Mouse (Mus musculus): ENCODE measurements at regions not wholly inside any gene's neighbourhood (a gene's known extent, or its start where the extent isn't known, plus 50 kb on each side); places are given as distances from the start of the nearest gene placed in this dataset.

- no peaks in the 10 kb centered on the region for H3K4me1 ChIP-seq (ENCODE audit: control insufficient read depth, insufficient read depth, low read length)
- H3K4me3 ChIP-seq (ENCODE audit: insufficient read depth, low read length): no peak overlapping the region
- TF ChIP-seq CTCF (IDR thresholded peaks at IDR 0.05; ENCODE audit: extremely low read depth, insufficient read depth, low read length): no peak
- no peak for TF ChIP-seq POLR2A (IDR thresholded peaks at IDR 0.05; ENCODE audit: extremely low read depth, insufficient read depth, low read length)
- H3K27ac ChIP-seq (ENCODE audit: insufficient read depth, low read length): no peak overlapping the region
Observed at GRCm38 (mm10) chr13:44121932-44122331, 337.4 kb downstream of the Cd83 start.

DNA sequence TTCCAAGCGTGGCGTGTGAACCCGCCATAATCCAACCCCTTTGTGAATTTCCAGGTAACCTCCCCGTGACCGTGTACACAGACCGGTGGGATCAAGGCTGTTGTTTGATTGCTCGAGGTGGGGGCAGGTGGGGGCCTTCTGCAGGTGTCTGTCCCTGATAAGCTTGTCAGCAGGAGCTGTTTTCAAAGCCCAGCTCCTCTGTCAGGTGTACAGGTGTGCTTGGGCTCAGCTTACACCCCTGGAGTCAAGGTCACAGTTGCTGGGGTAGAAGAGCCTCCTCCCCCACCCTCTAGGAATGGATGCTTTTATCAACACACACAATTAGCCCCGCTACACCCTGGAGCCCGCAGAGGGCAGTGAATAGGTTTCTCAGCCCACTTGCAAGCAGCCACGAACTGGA lies 341.6 kb downstream of the Cd83 start:
- TF ChIP-seq CTCF (IDR thresholded peaks at IDR 0.05; ENCODE audit: extremely low read depth, insufficient read depth, low read length) (no peak), POLR2A (IDR thresholded peaks at IDR 0.05; ENCODE audit: extremely low read depth, insufficient read depth, low read length) (no peak)
- no peak overlapping the region for H3K4me3 ChIP-seq (ENCODE audit: insufficient read depth, low read length)
- no peak overlapping the region for H3K27ac ChIP-seq (ENCODE audit: insufficient read depth, low read length)
- H3K4me1 ChIP-seq (ENCODE audit: control insufficient read depth, insufficient read depth, low read length): no peaks in the 10 kb centered on the region

DNA sequence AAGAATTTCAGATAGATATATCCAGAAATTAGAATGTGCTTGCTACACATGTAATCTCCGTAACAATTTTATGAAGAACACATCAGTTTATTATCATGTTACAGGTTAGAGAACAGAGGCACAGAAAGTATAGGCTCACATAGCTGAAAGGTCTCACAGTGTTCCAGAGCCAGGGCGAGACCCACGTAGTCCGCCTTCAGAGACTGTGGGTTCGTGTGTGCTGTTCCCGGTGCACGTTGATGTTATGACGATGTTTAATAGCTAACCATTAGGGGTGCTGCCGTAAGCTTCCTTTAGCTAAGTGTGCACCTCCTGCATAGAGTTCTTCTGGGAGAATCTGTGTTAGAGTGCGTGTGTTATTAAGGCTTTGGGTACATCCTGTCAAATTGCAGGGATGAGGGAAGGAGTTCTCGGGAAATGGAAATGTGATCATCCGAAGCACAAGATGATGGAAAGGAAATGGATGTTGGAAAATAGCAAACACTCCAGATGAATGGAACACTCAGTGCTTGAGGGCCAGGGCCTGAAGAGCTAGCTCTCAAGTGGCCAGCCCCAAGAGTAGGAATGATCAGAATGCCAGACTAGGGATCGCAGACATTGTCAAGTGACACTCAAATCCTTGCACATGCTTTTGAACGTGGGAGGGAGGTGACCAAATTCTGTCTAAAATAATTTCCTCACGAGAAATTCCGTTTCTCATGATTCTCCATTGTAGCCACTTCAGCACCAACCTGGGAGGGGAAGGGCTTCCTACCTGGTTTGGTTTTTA lies 344.1 kb downstream of the Cd83 start:
- H3K4me3 ChIP-seq (ENCODE audit: insufficient read depth, low read length): no peak overlapping the region
- no peak overlapping the region for H3K27ac ChIP-seq (ENCODE audit: insufficient read depth, low read length)
- TF ChIP-seq CTCF (IDR thresholded peaks at IDR 0.05; ENCODE audit: extremely low read depth, insufficient read depth, low read length) (no peak), POLR2A (IDR thresholded peaks at IDR 0.05; ENCODE audit: extremely low read depth, insufficient read depth, low read length) (no peak)
- no peaks in the 10 kb centered on the region for H3K4me1 ChIP-seq (ENCODE audit: control insufficient read depth, insufficient read depth, low read length)

GRCm38 (mm10) chr13:44131916-44132315 lies 347.3 kb downstream of the Cd83 start:
- no peak overlapping the region for H3K4me3 ChIP-seq (ENCODE audit: insufficient read depth, low read length)
- H3K27ac ChIP-seq (ENCODE audit: insufficient read depth, low read length): no peak overlapping the region
- TF ChIP-seq POLR2A (IDR thresholded peaks at IDR 0.05; ENCODE audit: extremely low read depth, insufficient read depth, low read length) (no peak), CTCF (IDR thresholded peaks at IDR 0.05; ENCODE audit: extremely low read depth, insufficient read depth, low read length) (no peak)
- no peaks in the 10 kb centered on the region for H3K4me1 ChIP-seq (ENCODE audit: control insufficient read depth, insufficient read depth, low read length)

DNA sequence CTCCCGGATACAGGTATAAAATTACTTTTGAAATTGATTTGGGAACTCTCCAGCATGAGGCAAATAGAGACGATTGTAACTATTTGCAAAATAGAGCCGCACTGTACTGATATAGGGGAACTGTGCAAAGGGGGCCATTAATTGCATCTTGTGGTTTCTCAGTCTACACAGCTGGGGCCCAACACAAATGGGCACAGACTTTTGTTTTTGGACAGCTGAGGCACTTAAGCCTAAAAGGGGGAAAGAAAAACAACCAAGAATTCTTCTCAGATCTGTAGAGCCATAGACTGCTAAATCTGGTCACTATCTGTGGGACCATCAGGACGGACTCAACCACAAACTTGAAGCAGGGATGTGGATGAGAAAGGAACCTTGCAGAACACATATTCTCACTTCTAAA lies 347.9 kb downstream of the Cd83 start:
- H3K4me1 ChIP-seq (ENCODE audit: control insufficient read depth, insufficient read depth, low read length): no peaks in the 10 kb centered on the region
- H3K4me3 ChIP-seq (ENCODE audit: insufficient read depth, low read length): no peak overlapping the region
- no peak overlapping the region for H3K27ac ChIP-seq (ENCODE audit: insufficient read depth, low read length)
- TF ChIP-seq POLR2A (IDR thresholded peaks at IDR 0.05; ENCODE audit: extremely low read depth, insufficient read depth, low read length): no peak
- TF ChIP-seq CTCF (IDR thresholded peaks at IDR 0.05; ENCODE audit: extremely low read depth, insufficient read depth, low read length): no peak

GRCm38 (mm10) chr13:44133436-44133835 lies 348.9 kb downstream of the Cd83 start:
- Histone ChIP-seq H3K27ac (ENCODE audit: insufficient read depth, low read length) (no peak overlapping the region), H3K4me1 (ENCODE audit: control insufficient read depth, insufficient read depth, low read length) (no peaks in the 10 kb centered on the region), H3K4me3 (ENCODE audit: insufficient read depth, low read length) (no peak overlapping the region)
- TF ChIP-seq CTCF (IDR thresholded peaks at IDR 0.05; ENCODE audit: extremely low read depth, insufficient read depth, low read length): no peak
- TF ChIP-seq POLR2A (IDR thresholded peaks at IDR 0.05; ENCODE audit: extremely low read depth, insufficient read depth, low read length): no peak

DNA sequence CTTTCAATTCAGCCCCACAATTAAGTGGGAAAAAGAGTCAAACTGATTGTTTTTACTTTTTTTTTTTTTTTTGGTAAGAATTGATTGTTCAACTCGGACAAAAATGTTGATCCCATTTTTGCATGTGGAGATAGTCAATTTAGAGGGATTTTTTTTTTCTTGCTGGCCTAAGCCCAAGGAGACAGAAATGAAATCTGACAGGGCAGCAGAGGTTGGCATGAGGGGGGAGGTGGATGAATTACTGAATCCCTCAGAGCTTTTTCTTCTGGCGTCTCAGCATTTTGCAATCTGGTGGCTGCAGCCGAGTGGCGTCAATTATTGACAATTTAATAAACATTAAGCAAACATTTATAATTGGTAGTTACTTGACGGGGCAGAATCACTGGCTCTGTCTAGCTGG lies 356.6 kb downstream of the Cd83 start:
- H3K27ac ChIP-seq (ENCODE audit: insufficient read depth, low read length): no peak overlapping the region
- H3K4me3 ChIP-seq (ENCODE audit: insufficient read depth, low read length): no peak overlapping the region
- H3K4me1 ChIP-seq (ENCODE audit: control insufficient read depth, insufficient read depth, low read length): no peaks in the 10 kb centered on the region
- no peak for TF ChIP-seq POLR2A (IDR thresholded peaks at IDR 0.05; ENCODE audit: extremely low read depth, insufficient read depth, low read length)
- TF ChIP-seq CTCF (IDR thresholded peaks at IDR 0.05; ENCODE audit: extremely low read depth, insufficient read depth, low read length): no peak

GRCm38 (mm10) chr13:44145441-44145840 lies 360.9 kb downstream of the Cd83 start:
- no peak overlapping the region for H3K4me3 ChIP-seq (ENCODE audit: insufficient read depth, low read length)
- H3K4me1 ChIP-seq (ENCODE audit: control insufficient read depth, insufficient read depth, low read length): no peaks in the 10 kb centered on the region
- TF ChIP-seq POLR2A (IDR thresholded peaks at IDR 0.05; ENCODE audit: extremely low read depth, insufficient read depth, low read length) (no peak), CTCF (IDR thresholded peaks at IDR 0.05; ENCODE audit: extremely low read depth, insufficient read depth, low read length) (no peak)
- H3K27ac ChIP-seq (ENCODE audit: insufficient read depth, low read length): no peak overlapping the region

- no peaks in the 10 kb centered on the region for H3K4me1 ChIP-seq (ENCODE audit: control insufficient read depth, insufficient read depth, low read length)
- no peak for TF ChIP-seq POLR2A (IDR thresholded peaks at IDR 0.05; ENCODE audit: extremely low read depth, insufficient read depth, low read length)
- H3K27ac ChIP-seq (ENCODE audit: insufficient read depth, low read length): no peak overlapping the region
- H3K4me3 ChIP-seq (ENCODE audit: insufficient read depth, low read length): no peak overlapping the region
Observed at GRCm38 (mm10) chr13:44147841-44148240, 363.3 kb downstream of the Cd83 start.

GRCm38 (mm10) chr13:44149499-44149898 lies 364.9 kb downstream of the Cd83 start:
- Histone ChIP-seq H3K4me3 (ENCODE audit: insufficient read depth, low read length) (no peak overlapping the region), H3K4me1 (ENCODE audit: control insufficient read depth, insufficient read depth, low read length) (no peaks in the 10 kb centered on the region), H3K27ac (ENCODE audit: insufficient read depth, low read length) (no peak overlapping the region)
- TF ChIP-seq CTCF (IDR thresholded peaks at IDR 0.05; ENCODE audit: extremely low read depth, insufficient read depth, low read length) (no peak), POLR2A (IDR thresholded peaks at IDR 0.05; ENCODE audit: extremely low read depth, insufficient read depth, low read length) (no peak)
